ENCODE assay signal across 23 mouse cellular contexts in genomic region chr4:47449586-47450522, GRCm38 (mm10). TPM values are rescaled to one million over a fixed set of nuclear protein-coding genes. Genes with fewer than 3 reads are reported as not detected.
A peak's percentile ranks its signal among the peaks of the same experiment; 100 is the strongest.
DNase-seq lines count a peak whose midpoint lies in the region; ATAC-seq and TF ChIP-seq lines count a peak whose summit lies in the region.
"Had no signal": no experiment of that assay in that cellular context is flagged by ENCODE, and none has a peak within 500 bp of the region (broad histone marks: within the 10 kb centered on the region; RNA-seq: fewer than 3 reads in every experiment).

No protein-coding gene starts in this region.

- H3K4me1 ChIP-seq in hindbrain, embryonic 10.5 days (replicated peaks), result peaks cover 12% of the 10 kb centered on the region
- no peaks in the 10 kb centered on the region; the same call in 1 of the 2 replicates for H3K4me1 ChIP-seq in hindbrain, postnatal 0 days (ENCODE audit: insufficient read depth, low read length)
- H3K4me1 ChIP-seq in thymus, adult 2 months (replicated peaks; ENCODE audit: control insufficient read depth, insufficient read depth, low read length), result peaks cover 6% of the 10 kb centered on the region
- H3K4me1 ChIP-seq in neural tube, embryonic 14.5 days (ENCODE audit: control insufficient read depth, insufficient read depth, low read length), result no peaks in the 10 kb centered on the region
- H3K4me1 ChIP-seq: embryonic facial prominence, embryonic 12.5 days; heart, embryonic 12.5 days; limb, embryonic 13.5 days had no signal

- WGBS in hindbrain, embryonic 10.5 days, result 20% methylated on average over 18 of the region's 18 CpGs
- WGBS in hindbrain, postnatal 0 days, result 12% methylated on average over 18 of the region's 18 CpGs
- 65% methylated on average over 18 of the region's 18 CpGs for WGBS in thymus, adult 2 months
- WGBS in neural tube, embryonic 14.5 days, result 11% methylated on average over 18 of the region's 18 CpGs

- no peak overlapping the region for H3K27ac ChIP-seq in hindbrain, embryonic 10.5 days
- no peak overlapping the region for H3K27ac ChIP-seq in hindbrain, postnatal 0 days
- H3K27ac ChIP-seq in thymus, adult 2 months (ENCODE audit: control insufficient read depth, insufficient read depth, low read length), result peak overlapping the region; percentile 71
- no peak overlapping the region for H3K27ac ChIP-seq in neural tube, embryonic 14.5 days (ENCODE audit: low read depth, low read length)
- H3K27ac ChIP-seq: embryonic facial prominence, embryonic 12.5 days; limb, embryonic 13.5 days had no signal

- H3K4me2 ChIP-seq in hindbrain, postnatal 0 days (ENCODE audit: low read depth, low read length), result no peak overlapping the region
- no peak overlapping the region; the same call in 1 of the 2 replicates for H3K4me2 ChIP-seq in neural tube, embryonic 14.5 days (ENCODE audit: low read depth, low read length)
- H3K4me2 ChIP-seq: embryonic facial prominence, embryonic 12.5 days; heart, embryonic 12.5 days; limb, embryonic 13.5 days had no signal

- no peak overlapping the region for H3K9ac ChIP-seq in hindbrain, postnatal 0 days (replicated peaks; ENCODE audit: low read length)
- no peak overlapping the region for H3K9ac ChIP-seq in neural tube, embryonic 14.5 days (replicated peaks; ENCODE audit: low read depth, low read length)
- H3K9ac ChIP-seq: embryonic facial prominence, embryonic 12.5 days; heart, embryonic 12.5 days; limb, embryonic 13.5 days had no signal

- peak; percentile 34 for DNase-seq in hindbrain, embryonic 10.5 days (ENCODE audit: low spot score)
- no peak for DNase-seq in hindbrain, postnatal 0 days (ENCODE audit: low spot score)
- no peak for DNase-seq in thymus, adult 2 months
- no peak for DNase-seq in thymus, postnatal 4 days
- DNase-seq in mesoderm, embryonic 11.5 days (ENCODE audit: low read depth, low spot score), result peak; percentile 17
- no peak for DNase-seq in cerebellum, adult 9-10 months
- DNase-seq in ovary, postnatal 10 days (ENCODE audit: low spot score), result no peak
- DNase-seq: adrenal gland, postnatal 36 days; B cell, adult 2 months; cerebellum, adult 8-10 months; gastrocnemius, postnatal 14 days; heart, postnatal 36 days; kidney, adult 11 months; kidney, postnatal 10 days; lung, postnatal 36 days; spleen, adult 18-20 months; thymus, postnatal 14 days had no signal

- H3K4me3 ChIP-seq in hindbrain, embryonic 10.5 days, result peak overlapping the region; percentile 26; the same call in 1 of the 2 replicates
- no peak overlapping the region for H3K4me3 ChIP-seq in hindbrain, postnatal 0 days (ENCODE audit: low read length)
- H3K4me3 ChIP-seq in thymus, adult 2 months (ENCODE audit: control insufficient read depth, insufficient read depth, low read length), result no peak overlapping the region
- no peak overlapping the region for H3K4me3 ChIP-seq in neural tube, embryonic 14.5 days (ENCODE audit: low read depth, low read length)
- H3K4me3 ChIP-seq: embryonic facial prominence, embryonic 12.5 days; heart, embryonic 12.5 days; limb, embryonic 13.5 days had no signal

- no peak for ATAC-seq in hindbrain, postnatal 0 days
- ATAC-seq in neural tube, embryonic 14.5 days (ENCODE audit: low read depth), result peak; percentile 44; the same call in 1 of the 2 replicates
- ATAC-seq: activated CD4-positive, CD25-positive, alpha-beta regulatory T cell, adult 4 months; Patski had no signal

- TF ChIP-seq CTCF in hindbrain, postnatal 0 days (IDR thresholded peaks at IDR 0.05; ENCODE audit: low read depth), result no peak
- no peak for TF ChIP-seq CTCF in thymus, adult 2 months (IDR thresholded peaks at IDR 0.05; ENCODE audit: borderline replicate concordance, control insufficient read depth, extremely low read depth, insufficient read depth, low read length, poor library complexity)

- no peaks in the 10 kb centered on the region for H3K9me3 ChIP-seq in hindbrain, embryonic 10.5 days
- no peaks in the 10 kb centered on the region for H3K9me3 ChIP-seq in hindbrain, postnatal 0 days (ENCODE audit: low read length)
- no peaks in the 10 kb centered on the region for H3K9me3 ChIP-seq in neural tube, embryonic 14.5 days (ENCODE audit: control insufficient read depth, low read length)
- H3K9me3 ChIP-seq: embryonic facial prominence, embryonic 12.5 days; heart, embryonic 12.5 days; limb, embryonic 13.5 days had no signal

- H3K27me3 ChIP-seq in hindbrain, embryonic 10.5 days (ENCODE audit: insufficient read depth, poor library complexity, severe bottlenecking), result peaks cover 4% of the 10 kb centered on the region; the same call in 1 of the 2 replicates
- H3K27me3 ChIP-seq in hindbrain, postnatal 0 days (ENCODE audit: insufficient read depth, low read length), result no peaks in the 10 kb centered on the region
- no peaks in the 10 kb centered on the region for H3K27me3 ChIP-seq in thymus, adult 2 months (ENCODE audit: control insufficient read depth, insufficient read depth, low read length)
- no peaks in the 10 kb centered on the region for H3K27me3 ChIP-seq in neural tube, embryonic 14.5 days (ENCODE audit: control insufficient read depth, insufficient read depth, low read length)

- TF ChIP-seq POLR2A in thymus, adult 2 months (IDR thresholded peaks at IDR 0.05; ENCODE audit: control insufficient read depth, extremely low read depth, insufficient read depth, low read length, poor library complexity), result no peak

- H3K36me3 ChIP-seq in hindbrain, embryonic 10.5 days, result no peaks in the 10 kb centered on the region
- no peaks in the 10 kb centered on the region for H3K36me3 ChIP-seq in hindbrain, postnatal 0 days (ENCODE audit: insufficient read depth, low read length)
- no peaks in the 10 kb centered on the region for H3K36me3 ChIP-seq in thymus, adult 2 months (ENCODE audit: control insufficient read depth, insufficient read depth, low read length)
- no peaks in the 10 kb centered on the region for H3K36me3 ChIP-seq in neural tube, embryonic 14.5 days (ENCODE audit: control insufficient read depth, insufficient read depth, low read length)
- H3K36me3 ChIP-seq: embryonic facial prominence, embryonic 12.5 days; heart, embryonic 12.5 days; limb, embryonic 13.5 days had no signal

RNA-seq across cellular contexts. Expression of gene Alg2, which starts 24.3 kb away (rescaled TPM):
- 94.9 and 120 TPM in 2 replicates for polyA plus RNA-seq in hindbrain, embryonic 10.5 days (2016; fragmentation: Nextera tagmentation; extraction: Ambion mirVana)
- 212 and 217 TPM in 2 replicates for total RNA-seq in hindbrain, postnatal 0 days (2014; rRNA removed)
- polyA plus RNA-seq in hindbrain, postnatal 0 days (2015; fragmentation: Nextera tagmentation; extraction: Ambion mirVana), result 265 and 288 TPM in 2 replicates
- 37.2 and 37.6 TPM in 2 replicates for polyA plus RNA-seq in thymus, adult 2 months (2012; rRNA removed)
- polyA plus RNA-seq in neural tube, embryonic 14.5 days (2014; fragmentation: Nextera tagmentation; extraction: Ambion mirVana), result 403 and 428 TPM in 2 replicates

RNA-seq across cellular contexts. Expression of gene Sec61b, which starts 24.6 kb away (rescaled TPM):
- 378 and 396 TPM in 2 replicates for polyA plus RNA-seq in hindbrain, embryonic 10.5 days (2016; fragmentation: Nextera tagmentation; extraction: Ambion mirVana)
- 211 and 228 TPM in 2 replicates for total RNA-seq in hindbrain, postnatal 0 days (2014; rRNA removed)
- 247 and 259 TPM in 2 replicates for polyA plus RNA-seq in hindbrain, postnatal 0 days (2015; fragmentation: Nextera tagmentation; extraction: Ambion mirVana)
- polyA plus RNA-seq in thymus, adult 2 months (2012; rRNA removed), result 338 and 372 TPM in 2 replicates
- 239 and 243 TPM in 2 replicates for polyA plus RNA-seq in neural tube, embryonic 14.5 days (2014; fragmentation: Nextera tagmentation; extraction: Ambion mirVana)

Comparison
In these comparisons a context has a peak if more than half of its experiments do, and no peak if none do; other contexts are left out.
1. DNase-seq: peak in hindbrain, embryonic 10.5 days (single experiment) and mesoderm, embryonic 11.5 days (single experiment); none in hindbrain, postnatal 0 days (single experiment), thymus, adult 2 months (single experiment), thymus, postnatal 4 days (single experiment), cerebellum, adult 9-10 months (single experiment) and ovary, postnatal 10 days (single experiment).